Mouse (Mus musculus) embryonic fibroblast, embryonic 13.5 days (primary cell): ENCODE data around the gene Mlkl. TPM values are rescaled to one million over a fixed set of nuclear protein-coding genes. Genes with fewer than 3 reads are reported as not detected.

Experiments used
- H3K27ac ChIP-seq: 2 replicates; pipeline ENCODE4 v1.5.1; 2012; ENCODE audit warnings: low read length, control low read depth, inconsistent platforms; ENCODE audit not compliant: insufficient read depth
- H3K4me1 ChIP-seq: 2 replicates; pipeline ENCODE4 v1.6.1; 2011; ENCODE audit warnings: low read length; ENCODE audit not compliant: control insufficient read depth, insufficient read depth
- H3K4me3 ChIP-seq: 2 replicates; pipeline ENCODE4 v1.5.1; 2011; ENCODE audit warnings: mild to moderate bottlenecking, control low read depth, low read length; ENCODE audit not compliant: insufficient read depth
- CTCF ChIP-seq: IDR thresholded peaks from 2 replicates; pipeline ENCODE4 v1.5.1; 2011; ENCODE audit warnings: mild to moderate bottlenecking, control low read depth, low read length, moderate library complexity, borderline replicate concordance; ENCODE audit not compliant: insufficient read depth
- POLR2A ChIP-seq: IDR thresholded peaks from 2 replicates; pipeline ENCODE4 v1.6.1; 2011; ENCODE audit warnings: low read depth, mild to moderate bottlenecking, control low read depth, low read length, moderate library complexity
- polyA plus RNA-seq: library from polyadenylated mRNA; stranded (reverse); fragments of >200 nt; gene quantifications from 2 replicates; pipeline ENCODE4 v1.2.4, GENCODE M21; 2011; ENCODE audit warnings: low read depth; ENCODE audit not compliant: missing spikeins, insufficient read length

Gene Mlkl
- polyA plus RNA-seq = 30.0 and 33.9 TPM in 2 replicates

DNA sequence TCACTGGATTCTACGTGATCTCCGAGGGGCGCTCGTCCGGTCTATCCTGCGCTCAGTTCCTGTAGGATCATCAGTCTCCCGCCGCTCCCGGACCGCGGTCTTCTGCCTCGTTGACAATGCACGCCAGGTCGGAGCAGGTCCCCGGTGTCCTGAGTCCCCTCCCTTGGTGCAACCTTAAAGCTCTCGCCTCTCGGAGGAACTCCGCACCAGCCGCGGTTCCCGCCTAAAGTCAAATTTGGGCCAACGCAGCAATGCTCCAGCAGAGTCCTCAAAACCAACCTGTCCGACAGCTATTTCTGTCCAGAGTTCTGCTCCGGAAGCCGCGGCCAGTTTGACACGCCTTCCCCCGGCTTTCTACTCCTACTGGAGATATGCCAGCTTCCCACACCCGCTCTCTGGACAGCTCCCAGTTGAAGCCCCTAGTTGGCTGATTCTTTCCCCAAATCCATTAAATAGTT, at the start of gene Mlkl:
Gene Mlkl, minus strand, starts transcription at position 288 of the 458 bp plus-strand sequence.
- peak within 1 kb of the TSS; percentile 43 for H3K27ac ChIP-seq
- TF ChIP-seq CTCF = no peak
- TF ChIP-seq POLR2A = peak; percentile 34; the same call in 1 of the 2 replicates
- H3K4me1 ChIP-seq = 0 out of 2 replicates have a peak, but pooled peaks cover 2% of the 10 kb centered on the region

DNA sequence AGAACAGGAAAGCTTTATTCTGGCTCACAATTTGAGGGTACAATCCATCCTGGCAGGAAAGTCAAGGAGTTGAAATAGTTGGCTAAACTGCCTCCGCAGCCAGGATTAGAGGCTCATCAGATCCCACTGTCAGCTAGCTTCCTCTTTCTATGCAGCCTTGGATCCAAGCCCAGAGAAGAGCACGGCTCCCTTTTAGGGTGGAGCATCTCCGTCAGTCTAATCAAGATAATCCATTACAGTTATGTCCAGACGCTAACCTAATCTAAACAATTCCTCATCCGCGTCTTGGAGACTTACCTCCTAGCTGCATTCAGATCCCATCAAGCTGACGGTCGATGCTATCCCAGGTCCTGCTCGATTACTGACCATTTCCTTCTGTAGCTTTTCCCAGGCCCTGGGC, 47.9 kb upstream of the Mlkl start:
- H3K27ac ChIP-seq = no peak overlapping the region
- no peak overlapping the region for H3K4me3 ChIP-seq
- H3K4me1 ChIP-seq = no peaks in the 10 kb centered on the region
- TF ChIP-seq CTCF (no peak), POLR2A (no peak)

More for the DNA sequence above, at the start of gene Mlkl:
- H3K4me3 ChIP-seq = peak within 1 kb of the TSS; percentile 80

DNA sequence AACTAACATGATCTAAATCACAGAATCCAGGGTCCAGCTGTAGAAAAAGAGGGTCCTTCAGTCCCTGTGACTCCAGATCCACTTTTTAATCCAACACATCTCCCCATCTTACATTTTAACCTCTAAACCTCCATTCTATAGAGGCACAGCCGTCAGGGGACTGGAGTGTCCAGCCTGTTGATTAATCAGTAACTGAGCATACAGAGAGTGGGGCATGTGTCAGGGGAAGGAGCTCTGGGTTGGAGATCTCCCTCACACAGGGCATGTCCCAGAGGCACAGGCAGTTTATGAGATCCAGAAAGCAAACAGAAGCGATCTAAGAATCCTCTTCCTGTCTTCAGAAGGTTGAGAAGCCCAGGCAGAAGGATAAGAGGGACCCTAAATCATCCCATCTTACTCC, 46.7 kb upstream of the Mlkl start:
- no peak overlapping the region for H3K4me3 ChIP-seq
- TF ChIP-seq POLR2A (no peak), CTCF (no peak)
- H3K27ac ChIP-seq = no peak overlapping the region
- H3K4me1 ChIP-seq = no peaks in the 10 kb centered on the region

DNA sequence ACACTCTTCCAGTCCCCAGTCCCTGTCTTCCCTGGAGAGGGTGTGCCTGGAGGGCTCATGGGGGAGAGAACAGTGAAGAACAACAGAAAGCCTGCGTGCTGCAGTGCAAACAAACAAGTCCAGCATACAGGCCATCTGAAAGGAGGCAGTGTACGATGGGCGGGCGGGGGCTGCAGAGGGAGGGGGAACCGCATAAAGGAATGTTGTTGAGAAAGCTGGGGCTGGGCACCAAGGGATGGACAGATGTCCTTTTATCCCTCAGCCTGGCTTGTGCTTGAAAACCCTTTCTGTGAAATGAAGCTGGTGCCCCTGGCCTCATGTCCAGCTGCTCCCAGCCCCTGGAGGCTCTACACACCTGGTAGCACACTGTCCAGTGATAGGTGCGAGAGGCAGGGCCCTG, 37.2 kb upstream of the Mlkl start:
- TF ChIP-seq CTCF (no peak), POLR2A (no peak)
- H3K4me1 ChIP-seq = peaks cover 4% of the 10 kb centered on the region; the same call in 1 of the 2 replicates
- no peak overlapping the region for H3K4me3 ChIP-seq
- H3K27ac ChIP-seq = no peak overlapping the region

DNA sequence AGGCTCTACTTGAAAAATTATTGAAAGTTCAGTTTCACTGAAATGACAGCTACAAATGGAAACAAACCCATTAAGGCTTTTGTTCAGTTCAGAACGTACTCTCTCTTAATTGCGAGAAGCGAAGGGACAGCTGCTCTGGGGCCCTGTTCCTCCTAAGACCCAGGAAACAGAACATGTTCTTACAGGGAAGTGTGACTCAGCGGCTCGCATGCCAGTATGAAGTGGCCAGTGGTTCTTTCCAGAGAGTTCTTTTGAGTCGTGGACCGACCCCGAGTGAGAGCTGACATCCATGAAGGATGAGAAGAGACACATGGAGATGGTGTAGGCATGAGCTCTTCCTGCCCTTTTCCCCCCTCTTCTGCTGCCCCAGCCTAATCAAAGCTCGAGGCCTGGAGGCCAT, 31.7 kb upstream of the Mlkl start:
- Histone ChIP-seq H3K4me1 (peaks cover 4% of the 10 kb centered on the region; the same call in 1 of the 2 replicates), H3K27ac (no peak overlapping the region), H3K4me3 (no peak overlapping the region)
- TF ChIP-seq CTCF = no peak
- TF ChIP-seq POLR2A = no peak

DNA sequence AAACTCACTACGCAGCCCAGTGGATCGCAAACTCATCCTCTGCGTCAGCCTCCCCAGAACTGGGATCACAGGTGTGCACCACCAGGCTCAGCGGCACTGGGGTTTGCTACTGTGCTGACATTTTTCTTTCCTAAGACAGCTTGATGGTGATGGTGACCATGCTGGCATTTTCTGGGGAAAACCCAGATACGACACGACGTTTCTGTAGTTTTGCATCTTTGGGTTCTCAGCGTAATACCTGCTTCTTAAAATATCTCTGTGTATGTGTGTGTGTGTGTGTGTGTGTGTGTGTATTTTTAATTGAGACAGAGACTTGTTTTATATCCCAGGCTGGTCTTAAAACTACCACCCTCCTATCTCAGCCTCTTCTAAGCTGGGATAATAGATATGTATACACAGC, 29.4 kb upstream of the Mlkl start:
- Histone ChIP-seq H3K4me1 (peaks cover 4% of the 10 kb centered on the region; the same call in 1 of the 2 replicates), H3K27ac (no peak overlapping the region), H3K4me3 (no peak overlapping the region)
- no peak for TF ChIP-seq CTCF
- TF ChIP-seq POLR2A = no peak

DNA sequence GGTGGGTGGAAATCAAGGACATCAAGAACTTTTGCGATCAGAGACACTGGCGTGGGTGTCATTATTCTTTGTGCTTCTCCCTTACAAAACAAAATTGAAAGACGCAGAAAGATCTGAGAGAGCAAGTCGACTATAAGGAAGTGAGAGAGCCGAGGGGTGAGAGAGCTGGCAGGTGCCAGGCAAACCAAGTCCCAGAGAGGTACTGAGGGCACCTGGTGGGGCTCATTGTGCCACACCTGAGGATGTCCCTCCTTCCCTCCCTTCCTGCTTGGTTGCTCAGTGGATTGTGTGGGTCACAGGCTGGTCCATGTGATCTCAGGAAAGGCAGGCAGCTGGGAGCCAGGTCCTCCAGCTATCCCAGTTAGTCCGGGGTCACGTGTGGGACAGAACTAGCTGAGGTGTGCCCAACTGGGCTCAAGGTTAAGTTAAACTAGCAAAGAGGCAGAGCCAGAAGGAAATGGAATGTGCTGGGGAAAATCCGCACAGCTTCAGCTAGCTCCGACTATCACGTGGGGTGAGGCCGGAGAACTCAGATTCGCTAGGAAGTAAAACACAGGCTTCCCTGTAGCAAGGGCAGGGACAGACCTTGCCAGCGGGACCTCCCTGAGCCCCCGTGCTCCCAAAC, 28.7 kb upstream of the Mlkl start:
- Histone ChIP-seq H3K27ac (no peak overlapping the region), H3K4me1 (peaks cover 4% of the 10 kb centered on the region; the same call in 1 of the 2 replicates), H3K4me3 (no peak overlapping the region)
- TF ChIP-seq CTCF (no peak), POLR2A (no peak)

DNA sequence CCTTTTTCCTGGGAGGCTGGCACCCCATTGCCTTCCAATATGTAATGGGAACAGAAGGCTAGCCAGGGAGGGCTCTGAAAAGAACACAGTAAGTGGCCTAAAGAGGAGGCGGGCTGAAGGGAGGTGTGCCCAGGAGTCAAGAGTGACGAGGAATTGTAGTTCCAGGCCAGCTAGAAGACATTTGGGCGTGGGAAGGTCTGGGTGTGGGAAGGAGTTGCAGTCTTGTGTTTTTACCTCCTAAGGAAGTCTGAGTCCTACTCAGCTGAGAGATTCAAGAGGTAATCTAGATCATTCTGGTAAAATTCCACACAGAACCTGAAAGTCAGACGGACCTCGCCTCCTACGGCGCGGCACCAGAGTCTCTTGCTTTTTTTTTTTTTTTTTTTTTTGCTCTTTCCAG, 25.5 kb upstream of the Mlkl start:
- Histone ChIP-seq H3K4me3 (no peak overlapping the region), H3K4me1 (no peaks in the 10 kb centered on the region), H3K27ac (no peak overlapping the region)
- TF ChIP-seq CTCF (no peak), POLR2A (no peak)

DNA sequence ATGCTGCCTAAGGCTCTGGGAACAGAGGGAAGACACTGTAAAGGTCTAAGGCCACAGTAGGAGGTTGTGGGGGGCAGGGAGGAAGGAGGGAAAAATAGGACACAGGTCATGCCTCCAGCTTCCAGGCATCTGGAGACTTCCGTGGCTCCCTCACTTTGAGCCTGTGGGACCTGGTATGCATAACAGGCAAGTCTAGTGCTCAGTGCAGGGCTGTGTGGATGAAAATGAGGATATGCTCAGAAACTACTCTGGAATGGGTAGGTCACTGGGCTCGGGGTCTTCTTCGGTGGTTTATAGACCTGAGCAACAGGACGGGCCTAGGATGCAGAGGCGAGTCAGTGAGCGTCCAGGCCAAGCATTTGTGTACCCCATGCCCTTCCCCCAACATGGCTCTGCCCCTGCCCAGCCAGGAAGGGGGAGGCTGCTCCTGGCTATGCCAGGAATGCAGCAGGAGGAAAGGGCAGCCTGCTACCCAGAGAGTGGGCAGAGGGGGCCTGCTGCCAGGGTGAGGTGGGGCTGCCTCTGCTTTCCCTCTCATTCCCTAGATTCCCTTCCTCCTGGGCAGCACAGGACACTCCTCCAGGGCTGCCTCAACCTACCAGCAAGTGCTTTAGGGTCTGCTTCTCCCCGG, 22.7 kb upstream of the Mlkl start:
- H3K4me3 ChIP-seq = no peak overlapping the region
- H3K4me1 ChIP-seq = no peaks in the 10 kb centered on the region
- H3K27ac ChIP-seq = no peak overlapping the region
- TF ChIP-seq CTCF (no peak), POLR2A (no peak)

DNA sequence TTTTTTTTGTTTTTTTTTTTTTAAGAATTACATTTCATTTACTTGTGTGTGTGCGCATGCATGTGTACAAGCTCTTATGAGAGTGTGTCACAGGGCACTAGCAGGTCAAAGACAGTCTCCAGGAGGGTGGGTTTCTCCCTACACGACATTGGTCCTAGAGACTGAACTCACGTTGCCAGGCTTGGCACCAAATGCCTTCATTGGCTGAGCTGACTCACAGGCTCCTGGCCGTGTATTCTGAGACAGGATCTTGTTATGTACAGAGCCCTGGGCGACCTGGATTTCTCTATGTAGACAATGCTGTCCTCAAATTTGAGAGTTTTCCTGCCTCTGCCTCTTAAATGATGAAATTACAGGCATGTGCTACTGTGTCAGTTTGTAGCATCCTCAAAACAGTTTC, 22.0 kb upstream of the Mlkl start:
- no peak for TF ChIP-seq CTCF
- no peak for TF ChIP-seq POLR2A
- no peak overlapping the region for H3K27ac ChIP-seq

More for the DNA sequence above, 22.0 kb upstream of the Mlkl start:
- no peak overlapping the region for H3K4me3 ChIP-seq
- H3K4me1 ChIP-seq = no peaks in the 10 kb centered on the region
